In genomic region chr3:35475326-35475725, GRCm38 (mm10) we compare ENCODE assay signal across 13 mouse cellular contexts.
DNase-seq lines count a peak whose midpoint lies in the region; ATAC-seq and TF ChIP-seq lines count a peak whose summit lies in the region.
"Had no signal": no experiment of that assay in that cellular context is flagged by ENCODE, and none has a peak within 500 bp of the region (broad histone marks: within the 10 kb centered on the region; RNA-seq: fewer than 3 reads in every experiment).

No protein-coding gene starts in this region.

- WGBS in intestine, embryonic 14.5 days, result 70% methylated on average over 7 of the region's 7 CpGs
- 46% methylated on average over 7 of the region's 7 CpGs for WGBS in intestine, postnatal 0 days
- WGBS in midbrain, postnatal 0 days, result 80% methylated on average over 7 of the region's 7 CpGs
- WGBS in midbrain, embryonic 16.5 days, result 79% methylated on average over 7 of the region's 7 CpGs
- WGBS in large intestine, adult 2 months, result 24% methylated on average over 7 of the region's 7 CpGs

- no peaks in the 10 kb centered on the region for H3K27me3 ChIP-seq in intestine, embryonic 14.5 days (replicated peaks; ENCODE audit: control insufficient read depth, insufficient read depth, low read length)
- no peaks in the 10 kb centered on the region for H3K27me3 ChIP-seq in intestine, postnatal 0 days (replicated peaks; ENCODE audit: control insufficient read depth, insufficient read depth, low read length)
- no peaks in the 10 kb centered on the region for H3K27me3 ChIP-seq in midbrain, postnatal 0 days (ENCODE audit: insufficient read depth, low read length)
- H3K27me3 ChIP-seq in midbrain, embryonic 16.5 days (ENCODE audit: control insufficient read depth, insufficient read depth, low read depth, low read length), result no peaks in the 10 kb centered on the region
- H3K27me3 ChIP-seq: liver, embryonic 13.5 days had no signal

- H3K4me2 ChIP-seq in intestine, embryonic 14.5 days (ENCODE audit: low read length), result no peak overlapping the region
- H3K4me2 ChIP-seq in intestine, postnatal 0 days (replicated peaks; ENCODE audit: low read depth), result no peak overlapping the region
- H3K4me2 ChIP-seq in midbrain, postnatal 0 days (ENCODE audit: low read depth, low read length, poor library complexity, severe bottlenecking), result no peak overlapping the region
- no peak overlapping the region for H3K4me2 ChIP-seq in midbrain, embryonic 16.5 days (ENCODE audit: low read length)
- H3K4me2 ChIP-seq: heart, embryonic 15.5 days; liver, embryonic 13.5 days had no signal

- peak; percentile 64 to 66 for DNase-seq in cerebellum, postnatal 10 days
- DNase-seq in cerebellum, postnatal 36 days, result no peak
- DNase-seq in intestine, embryonic 14.5 days (ENCODE audit: low spot score), result peak; percentile 56
- peak; percentile 35 for DNase-seq in midbrain, postnatal 0 days (ENCODE audit: low spot score)
- peak; percentile 39 for DNase-seq in large intestine, adult 2 months (ENCODE audit: low read depth, low spot score)
- no peak for DNase-seq in layer of hippocampus, adult 18-20 months (ENCODE audit: low spot score in 2 of 2)
- DNase-seq: B cell, adult 2 months; liver, embryonic 13.5 days; spleen, adult 18-20 months had no signal

- H3K9ac ChIP-seq in intestine, embryonic 14.5 days (ENCODE audit: low read length), result no peak overlapping the region
- no peak overlapping the region for H3K9ac ChIP-seq in intestine, postnatal 0 days (ENCODE audit: low read depth, low read length)
- H3K9ac ChIP-seq in midbrain, postnatal 0 days (replicated peaks; ENCODE audit: low read length, poor library complexity, severe bottlenecking), result no peak overlapping the region
- H3K9ac ChIP-seq in midbrain, embryonic 16.5 days (ENCODE audit: low read depth, low read length), result no peak overlapping the region
- H3K9ac ChIP-seq: heart, embryonic 15.5 days; liver, embryonic 13.5 days had no signal

- no peak overlapping the region for H3K27ac ChIP-seq in intestine, embryonic 14.5 days (ENCODE audit: low read depth)
- H3K27ac ChIP-seq in intestine, postnatal 0 days (ENCODE audit: low read depth, low read length), result no peak overlapping the region
- H3K27ac ChIP-seq in midbrain, postnatal 0 days (ENCODE audit: low read depth, low read length), result no peak overlapping the region
- H3K27ac ChIP-seq in midbrain, embryonic 16.5 days (ENCODE audit: low read length), result no peak overlapping the region
- H3K27ac ChIP-seq: heart, embryonic 15.5 days; layer of hippocampus, adult 2 months; liver, embryonic 13.5 days had no signal

- TF ChIP-seq CTCF in intestine, postnatal 0 days (IDR thresholded peaks at IDR 0.05; ENCODE audit: low read depth), result no peak
- no peak for TF ChIP-seq CTCF in midbrain, postnatal 0 days (IDR thresholded peaks at IDR 0.05)

- no peaks in the 10 kb centered on the region for H3K4me1 ChIP-seq in intestine, embryonic 14.5 days (replicated peaks; ENCODE audit: control insufficient read depth, insufficient read depth, low read length)
- H3K4me1 ChIP-seq in intestine, postnatal 0 days (replicated peaks; ENCODE audit: control insufficient read depth, insufficient read depth, low read length), result no peaks in the 10 kb centered on the region
- no peaks in the 10 kb centered on the region for H3K4me1 ChIP-seq in midbrain, postnatal 0 days (ENCODE audit: insufficient read depth, low read length)
- no peaks in the 10 kb centered on the region; the same call in 1 of the 2 replicates for H3K4me1 ChIP-seq in midbrain, embryonic 16.5 days (ENCODE audit: control insufficient read depth, insufficient read depth, low read length)
- H3K4me1 ChIP-seq: heart, embryonic 15.5 days; liver, embryonic 13.5 days had no signal

- ATAC-seq in intestine, embryonic 14.5 days (replicated peaks; ENCODE audit: low FRiP score, low TSS enrichment, low read depth), result no peak
- no peak for ATAC-seq in intestine, postnatal 0 days
- no peak for ATAC-seq in midbrain, postnatal 0 days (ENCODE audit: low FRiP score)
- no peak for ATAC-seq in midbrain, embryonic 16.5 days

- no peaks in the 10 kb centered on the region for H3K36me3 ChIP-seq in intestine, embryonic 14.5 days (ENCODE audit: control insufficient read depth, insufficient read depth, low read length)
- no peaks in the 10 kb centered on the region for H3K36me3 ChIP-seq in intestine, postnatal 0 days (ENCODE audit: control insufficient read depth, insufficient read depth)
- H3K36me3 ChIP-seq in midbrain, postnatal 0 days (ENCODE audit: insufficient read depth, low read length), result no peaks in the 10 kb centered on the region
- H3K36me3 ChIP-seq in midbrain, embryonic 16.5 days (ENCODE audit: control insufficient read depth, insufficient read depth, low read length), result no peaks in the 10 kb centered on the region
- H3K36me3 ChIP-seq: heart, embryonic 15.5 days; liver, embryonic 13.5 days had no signal

- H3K9me3 ChIP-seq in intestine, embryonic 14.5 days (ENCODE audit: control insufficient read depth, low read length), result no peaks in the 10 kb centered on the region
- H3K9me3 ChIP-seq in intestine, postnatal 0 days (ENCODE audit: control insufficient read depth), result no peaks in the 10 kb centered on the region
- H3K9me3 ChIP-seq in midbrain, postnatal 0 days (ENCODE audit: low read length), result no peaks in the 10 kb centered on the region
- H3K9me3 ChIP-seq in midbrain, embryonic 16.5 days (replicated peaks; ENCODE audit: control insufficient read depth, low read length, poor library complexity, severe bottlenecking), result no peaks in the 10 kb centered on the region
- H3K9me3 ChIP-seq: heart, embryonic 15.5 days; liver, embryonic 13.5 days had no signal

- no peak overlapping the region for H3K4me3 ChIP-seq in intestine, embryonic 14.5 days (ENCODE audit: low read depth, low read length)
- no peak overlapping the region for H3K4me3 ChIP-seq in intestine, postnatal 0 days (ENCODE audit: low read depth, low read length)
- H3K4me3 ChIP-seq in midbrain, postnatal 0 days (ENCODE audit: low read depth, low read length), result no peak overlapping the region
- H3K4me3 ChIP-seq in midbrain, embryonic 16.5 days (ENCODE audit: low read depth, low read length), result no peak overlapping the region
- H3K4me3 ChIP-seq: heart, embryonic 15.5 days; layer of hippocampus, adult 2 months; liver, embryonic 13.5 days had no signal

Comparison
In these comparisons a context has a peak if more than half of its experiments do, and no peak if none do; other contexts are left out.
1. DNase-seq: peak in cerebellum, postnatal 10 days (2 of 2), intestine, embryonic 14.5 days (single experiment), midbrain, postnatal 0 days (single experiment) and large intestine, adult 2 months (single experiment); none in cerebellum, postnatal 36 days (0 of 2) and layer of hippocampus, adult 18-20 months (0 of 2).